Mouse (Mus musculus) cerebellum, adult 2 months (tissue): ENCODE measurements around the gene Capza2. TPM values are rescaled to one million over a fixed set of nuclear protein-coding genes. Genes with fewer than 3 reads are reported as not detected.

Source experiments
- DNase-seq, 2 experiments: peaks; one replicate each; pipeline ENCODE4 v3.0.0; 2021
- H3K27ac ChIP-seq: fragments of 200-500 bp; 2 replicates; pipeline ENCODE4 v1.5.1; 2012; ENCODE audit warnings: low read length, control low read depth, inconsistent platforms; ENCODE audit not compliant: insufficient read depth
- H3K27me3 ChIP-seq: fragments of 200-500 bp; 2 replicates; pipeline ENCODE4 v1.6.1; 2012; ENCODE audit warnings: inconsistent platforms, mild to moderate bottlenecking, low read length, moderate library complexity; ENCODE audit not compliant: control insufficient read depth, insufficient read depth
- H3K4me1 ChIP-seq: fragments of 200-500 bp; 2 replicates; pipeline ENCODE4 v1.6.1; 2011; ENCODE audit warnings: low read length; ENCODE audit not compliant: control insufficient read depth, insufficient read depth
- H3K4me3 ChIP-seq: fragments of 200-500 bp; replicated peaks from 2 replicates; pipeline ENCODE3; 2011; ENCODE audit warnings: mild to moderate bottlenecking, low read depth, low read length, control low read depth; ENCODE audit not compliant: insufficient read depth
- CTCF ChIP-seq: fragments of 200-500 bp; IDR thresholded peaks from 2 replicates; pipeline ENCODE4 v1.5.1; 2011; ENCODE audit warnings: low read depth, mild to moderate bottlenecking, control low read depth, low read length, moderate library complexity, borderline replicate concordance; ENCODE audit not compliant: insufficient read depth
- POLR2A ChIP-seq: fragments of 200-500 bp; IDR thresholded peaks from 2 replicates; pipeline ENCODE4 v1.6.1; 2011; ENCODE audit warnings: low read length, control low read depth, borderline replicate concordance; ENCODE audit not compliant: insufficient read depth
- WGBS: fragments of 180-500 bp; shearing (Covaris S2); methylation state at CpG from one replicate; pipeline ENCODE4 v1.1.7; 2018; 5-methylcytosine and 5-hydroxymethylcytosine counted together
- polyA plus RNA-seq: library from polyadenylated mRNA; depleted of rRNA; stranded (reverse); fragments of >200 nt; gene quantifications from 2 replicates; pipeline ENCODE4 v1.2.3, GENCODE M21; 2012

Gene Capza2
- polyA plus RNA-seq, 1 experiment = 124 TPM

DNA sequence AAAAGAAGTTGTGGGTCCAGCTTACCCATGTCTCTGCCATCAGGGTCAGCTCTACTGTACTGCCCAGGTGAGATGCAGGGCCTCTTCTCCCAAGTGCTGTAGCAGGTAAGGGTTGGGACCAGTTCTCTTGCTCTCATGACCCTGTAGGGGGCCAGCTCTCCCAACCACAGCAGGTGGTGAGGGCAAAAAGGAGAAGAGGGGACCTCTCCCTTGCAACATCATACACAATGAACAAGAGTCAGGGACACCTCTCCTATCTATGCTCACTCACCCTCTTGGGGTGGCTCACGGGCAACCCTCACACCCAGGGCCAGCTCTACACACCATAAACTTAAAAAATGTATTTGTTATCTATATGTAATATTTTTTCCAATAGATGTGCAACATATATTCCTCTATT is 29.1 kb upstream of the Capza2 start:
- Histone ChIP-seq H3K4me3 (no peak overlapping the region), H3K27me3 (no peaks in the 10 kb centered on the region), H3K27ac (no peak overlapping the region), H3K4me1 (no peaks in the 10 kb centered on the region)
- no peak for TF ChIP-seq CTCF
- TF ChIP-seq POLR2A = no peak
- WGBS = 91% methylated on average over 1 of the region's 1 CpGs
- no peak for DNase-seq

DNA sequence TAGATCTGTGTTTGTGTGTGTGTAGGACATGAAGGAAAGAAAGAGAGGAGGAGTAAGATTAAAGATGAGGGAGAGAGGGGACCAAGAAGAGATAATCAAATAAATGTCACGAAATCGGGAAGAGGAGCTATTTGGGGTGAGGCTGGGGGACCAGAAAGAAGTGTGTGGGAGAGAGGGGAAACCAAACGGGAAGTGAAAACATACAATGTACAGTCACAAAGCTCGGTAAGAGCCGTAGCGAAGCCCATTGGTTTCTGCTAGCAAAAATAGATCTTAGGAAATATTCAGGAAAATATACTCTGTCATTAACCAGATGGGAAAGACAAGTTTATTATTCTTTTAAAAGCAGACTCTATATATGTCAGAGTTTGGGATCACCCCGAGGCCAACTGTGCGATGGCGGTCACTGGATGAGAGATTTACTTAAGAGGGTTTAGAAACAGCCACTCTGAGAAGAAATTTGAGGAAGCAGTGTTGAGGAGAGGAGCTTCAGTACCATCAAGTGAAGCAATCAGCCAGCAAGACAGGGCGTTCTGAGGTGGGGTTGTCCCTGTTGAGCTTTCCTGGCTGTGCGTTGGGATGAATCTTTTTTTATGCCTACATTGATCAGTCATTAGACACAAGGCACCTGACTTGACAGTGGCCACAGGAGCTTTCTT is 24.6 kb upstream of the Capza2 start:
- no peak overlapping the region for H3K27ac ChIP-seq
- no peak for TF ChIP-seq POLR2A
- 92% methylated on average over 11 of the region's 11 CpGs for WGBS
- DNase-seq = no peak
- H3K4me1 ChIP-seq = no peaks in the 10 kb centered on the region
- H3K27me3 ChIP-seq = no peaks in the 10 kb centered on the region
- H3K4me3 ChIP-seq = no peak overlapping the region

DNA sequence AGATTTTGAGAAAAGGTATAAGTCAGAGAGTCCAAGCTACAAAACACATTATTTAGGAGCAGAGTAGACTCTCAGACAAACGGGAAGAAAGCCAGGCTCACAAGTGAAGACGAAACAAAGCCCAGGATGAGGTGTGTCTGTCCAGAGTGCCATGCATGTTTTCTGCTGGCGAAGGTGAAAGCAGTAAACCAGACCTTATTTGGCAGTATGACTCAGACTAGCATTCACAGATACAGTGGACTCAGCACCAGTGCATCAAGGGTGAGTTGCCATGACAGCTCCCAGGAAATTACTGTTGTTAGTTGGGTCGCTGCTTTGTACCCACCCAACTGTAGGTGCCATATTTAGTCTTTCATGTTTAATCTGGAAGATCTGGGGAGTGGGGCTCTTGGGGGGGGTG is 23.4 kb upstream of the Capza2 start:
- H3K4me1 ChIP-seq = no peaks in the 10 kb centered on the region
- 86% methylated on average over 4 of the region's 4 CpGs for WGBS
- no peaks in the 10 kb centered on the region for H3K27me3 ChIP-seq
- no peak overlapping the region for H3K27ac ChIP-seq
- TF ChIP-seq POLR2A (no peak), CTCF (no peak)
- no peak for DNase-seq
- H3K4me3 ChIP-seq = no peak overlapping the region

DNA sequence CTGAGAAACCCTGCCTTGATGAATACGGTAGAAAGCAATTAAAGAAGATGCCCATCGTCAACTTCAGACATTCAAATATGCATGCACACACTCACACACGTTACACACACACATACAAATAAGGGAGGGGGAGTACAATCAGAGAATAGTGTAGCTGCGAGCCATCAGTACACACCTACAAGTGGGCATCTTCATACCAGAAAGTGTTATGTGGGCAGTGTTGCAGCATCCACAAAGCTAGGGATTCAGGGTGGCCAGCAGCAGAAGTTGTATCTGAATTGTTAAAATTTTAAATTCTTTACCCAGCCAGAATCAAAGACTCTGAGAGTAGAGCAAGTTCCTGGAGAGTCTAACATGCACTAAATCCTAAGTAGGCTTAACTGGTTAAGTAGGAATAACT is 15.2 kb upstream of the Capza2 start:
- Histone ChIP-seq H3K27me3 (no peaks in the 10 kb centered on the region), H3K27ac (no peak overlapping the region), H3K4me3 (no peak overlapping the region), H3K4me1 (no peaks in the 10 kb centered on the region)
- WGBS = 84% methylated on average over 4 of the region's 4 CpGs
- TF ChIP-seq CTCF = no peak
- TF ChIP-seq POLR2A = no peak
- no peak for DNase-seq

DNA sequence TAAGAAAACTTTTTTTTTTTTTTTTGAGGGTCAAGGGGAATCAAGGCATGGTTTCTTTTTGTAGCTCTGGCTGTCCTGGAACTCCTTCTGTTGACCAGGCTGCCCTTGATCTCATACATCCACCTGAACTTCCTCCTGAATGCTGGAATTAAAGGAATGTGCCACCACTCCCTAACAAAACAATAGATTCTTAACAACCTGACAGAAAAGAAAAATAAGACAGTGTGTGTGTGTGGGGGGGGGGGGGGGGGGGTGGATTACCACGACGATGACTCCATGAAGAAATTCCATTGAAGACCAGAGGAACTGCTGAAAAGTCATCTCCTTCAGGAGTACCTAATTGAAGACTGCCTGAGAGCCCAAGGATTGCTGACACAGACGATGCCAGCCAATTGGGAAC is 14.6 kb upstream of the Capza2 start:
- Histone ChIP-seq H3K27ac (no peak overlapping the region), H3K4me3 (no peak overlapping the region), H3K27me3 (no peaks in the 10 kb centered on the region), H3K4me1 (no peaks in the 10 kb centered on the region)
- no peak for TF ChIP-seq CTCF
- no peak for TF ChIP-seq POLR2A
- WGBS = 70% methylated on average over 3 of the region's 3 CpGs
- no peak for DNase-seq

DNA sequence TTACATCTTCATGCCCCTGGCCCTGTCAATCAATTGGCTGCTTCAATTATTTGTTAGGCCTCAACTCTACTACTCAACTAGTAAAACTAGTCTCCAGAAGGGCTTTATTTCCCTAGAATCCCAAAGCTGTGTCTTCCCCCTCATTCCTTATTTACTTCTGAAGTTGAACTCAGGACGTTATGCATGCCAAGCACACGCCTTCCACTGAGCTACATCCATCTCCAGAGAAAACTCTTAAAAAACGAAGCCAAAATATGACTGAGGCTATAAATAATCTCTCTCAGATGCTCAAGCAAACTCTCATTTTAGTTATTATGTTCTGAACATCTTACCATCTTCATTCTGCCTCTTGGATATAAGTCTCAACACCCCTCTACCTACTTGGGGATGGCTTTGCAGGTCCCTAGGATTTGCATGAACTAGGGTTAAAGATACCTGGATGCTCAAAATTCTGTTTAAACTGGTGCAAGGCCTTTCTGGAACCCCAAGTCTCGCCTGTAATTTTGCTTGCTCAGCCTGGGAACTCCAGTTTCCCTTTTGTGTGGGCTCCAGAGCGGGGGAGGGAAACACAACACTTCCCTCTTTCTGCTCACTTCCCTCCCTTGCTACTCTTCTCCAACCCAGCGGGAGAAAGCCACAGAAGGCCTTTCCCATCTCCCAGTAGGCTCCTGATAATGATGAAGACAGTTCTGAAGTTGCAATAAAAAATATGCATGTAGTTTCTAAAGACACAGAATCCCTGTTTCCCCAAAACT is 7.2 kb upstream of the Capza2 start:
- no peak for TF ChIP-seq CTCF
- TF ChIP-seq POLR2A = no peak
- no peak overlapping the region for H3K27ac ChIP-seq
- H3K27me3 ChIP-seq = no peaks in the 10 kb centered on the region
- no peaks in the 10 kb centered on the region for H3K4me1 ChIP-seq
- DNase-seq = no peak
- H3K4me3 ChIP-seq = no peak overlapping the region
- 68% methylated on average over 6 of the region's 6 CpGs for WGBS

DNA sequence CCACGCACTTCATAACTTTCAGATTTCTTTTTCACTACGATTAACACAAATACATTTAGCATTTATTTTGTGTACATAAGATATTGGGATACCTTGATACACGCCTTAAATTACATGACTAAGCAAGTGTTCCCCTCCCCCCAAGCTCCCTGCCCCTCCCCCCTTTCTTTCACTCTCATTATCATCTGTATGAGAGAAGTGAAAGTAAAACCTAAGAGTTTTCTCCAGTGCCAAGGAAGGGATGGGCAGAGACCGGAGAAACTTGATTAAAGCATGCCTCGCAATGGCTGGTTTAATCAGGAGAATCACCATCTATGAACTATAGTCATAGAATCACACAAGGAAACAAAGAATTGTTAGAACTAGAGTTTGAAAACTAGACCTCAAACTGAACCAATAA is 6.3 kb upstream of the Capza2 start:
- H3K27ac ChIP-seq = no peak overlapping the region
- no peak overlapping the region for H3K4me3 ChIP-seq
- no peak for DNase-seq
- H3K27me3 ChIP-seq = no peaks in the 10 kb centered on the region
- TF ChIP-seq POLR2A (no peak), CTCF (no peak)
- 79% methylated on average over 5 of the region's 5 CpGs for WGBS
- H3K4me1 ChIP-seq = no peaks in the 10 kb centered on the region

DNA sequence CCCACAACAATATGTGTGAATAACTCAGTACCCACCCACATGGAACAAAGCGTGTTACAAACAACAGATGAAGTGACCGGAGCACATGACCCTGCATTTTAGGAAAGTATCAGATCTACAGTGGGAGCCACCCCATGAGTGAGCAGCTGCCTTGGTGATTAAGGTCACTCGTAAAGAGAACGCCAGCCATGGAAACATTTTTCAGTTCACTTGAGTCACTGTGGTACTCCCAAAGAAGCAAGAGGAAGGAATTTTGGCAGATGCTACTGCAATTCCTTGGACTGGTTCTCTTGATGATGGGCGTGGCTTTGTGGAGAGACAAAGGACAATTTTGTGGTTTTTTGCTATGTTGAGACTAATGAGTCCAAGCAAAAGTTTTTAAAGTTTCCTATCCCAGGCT is 4.4 kb upstream of the Capza2 start:
- no peak for DNase-seq
- Histone ChIP-seq H3K27me3 (no peaks in the 10 kb centered on the region), H3K27ac (no peak overlapping the region), H3K4me3 (no peak overlapping the region), H3K4me1 (no peaks in the 10 kb centered on the region)
- no peak for TF ChIP-seq CTCF
- no peak for TF ChIP-seq POLR2A
- WGBS = 12% methylated on average over 5 of the region's 5 CpGs
